Mouse (Mus musculus) embryonic facial prominence, embryonic 11.5 days (tissue): ENCODE results near the gene Plxdc2. TPM values are rescaled to one million over a fixed set of nuclear protein-coding genes. Genes with fewer than 3 reads are reported as not detected.

ENCODE experiments used
- ATAC-seq: fragments of 200-750 bp; cut with Nextera tagmentation; replicated peaks from 2 replicates; pipeline ENCODE4 v1.8.0; 2017; ENCODE audit warnings: low read depth; ENCODE audit not compliant: insufficient number of reproducible peaks, low FRiP score, low TSS enrichment
- DNase-seq: peaks from one replicate; pipeline ENCODE4 v3.0.0-alpha.2; 2015; ENCODE audit warnings: low spot score
- H3K27ac ChIP-seq: fragments of 300-500 bp; sonication (generic); replicated peaks from 2 replicates; pipeline ENCODE4 v1.5.1; 2014; ENCODE audit warnings: mild to moderate bottlenecking, low read depth, low read length, control low read depth
- H3K27me3 ChIP-seq: fragments of 300-500 bp; sonication (generic); 2 replicates; pipeline ENCODE4 v1.6.1; 2014; ENCODE audit warnings: mild to moderate bottlenecking, low read length, moderate library complexity, mixed read lengths; ENCODE audit not compliant: control insufficient read depth, insufficient read depth
- H3K36me3 ChIP-seq: fragments of 300-500 bp; sonication (generic); replicated peaks from 2 replicates; pipeline ENCODE4 v1.6.1; 2014; ENCODE audit warnings: low read depth, mild to moderate bottlenecking, low read length, moderate library complexity, mixed read lengths; ENCODE audit not compliant: control insufficient read depth, insufficient read depth
- H3K4me1 ChIP-seq: fragments of 300-500 bp; sonication (generic); 2 replicates; pipeline ENCODE4 v1.6.1; 2014; ENCODE audit warnings: low read length, mixed read lengths; ENCODE audit not compliant: control insufficient read depth, insufficient read depth
- H3K4me2 ChIP-seq: fragments of 300-500 bp; sonication (generic); 2 replicates; pipeline ENCODE4 v1.6.1; 2014; ENCODE audit warnings: low read depth, mild to moderate bottlenecking, control low read depth, low read length, moderate library complexity
- H3K4me3 ChIP-seq: fragments of 300-500 bp; sonication (generic); 2 replicates; pipeline ENCODE4 v1.5.1; 2014; ENCODE audit warnings: low read depth, low read length, control low read depth
- H3K9ac ChIP-seq: fragments of 300-500 bp; sonication (generic); replicated peaks from 2 replicates; pipeline ENCODE4 v1.6.1; 2014; ENCODE audit warnings: mild to moderate bottlenecking, control low read depth, low read length
- H3K9me3 ChIP-seq: fragments of 300-500 bp; sonication (generic); replicated peaks from 2 replicates; pipeline ENCODE4 v1.6.1; 2016; ENCODE audit warnings: mild to moderate bottlenecking, low read length, inconsistent platforms, mixed read lengths; ENCODE audit not compliant: control insufficient read depth
- WGBS: fragments of 180-500 bp; shearing (Covaris S2); extraction: QIAGEN DNeasy Blood & Tissue Kit; methylation state at CpG from one replicate; pipeline ENCODE4 v1.1.7; 2014; 5-methylcytosine and 5-hydroxymethylcytosine counted together
- polyA plus RNA-seq: library from polyadenylated mRNA; unstranded; fragments of >200 nt; fragmentation: Nextera tagmentation; extraction: Ambion mirVana; gene quantifications from 2 replicates; pipeline ENCODE4 v1.2.1, GENCODE M21; 2014

Gene Plxdc2
- polyA plus RNA-seq, 1 experiment from 2014 or later = 20.5 TPM

DNA sequence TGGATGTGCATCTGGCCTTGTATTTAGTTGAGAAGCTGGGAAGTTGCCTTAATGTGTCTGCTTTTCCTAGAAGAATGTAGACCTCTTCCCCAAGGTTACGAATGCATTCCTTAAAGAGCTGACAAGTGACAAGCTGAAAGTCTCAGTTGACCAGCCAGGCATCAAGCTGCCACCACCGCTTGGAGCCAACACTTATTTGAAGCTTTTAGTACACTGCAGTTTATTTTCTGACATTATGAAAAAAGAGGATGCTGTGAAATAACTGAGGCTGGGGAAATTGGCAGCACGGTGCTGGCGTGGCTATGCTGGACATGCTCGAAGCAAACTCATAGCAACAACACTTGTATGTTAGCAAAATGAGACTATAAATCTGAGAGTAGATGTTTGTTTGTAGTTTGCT lies 374.9 kb downstream of the Plxdc2 start:
- H3K9ac ChIP-seq = no peak overlapping the region
- ATAC-seq = no peak
- H3K27me3 ChIP-seq = no peaks in the 10 kb centered on the region
- no peaks in the 10 kb centered on the region for H3K36me3 ChIP-seq
- no peak overlapping the region for H3K4me3 ChIP-seq
- no peak overlapping the region for H3K4me2 ChIP-seq
- DNase-seq = no peak
- 87% methylated on average over 5 of the region's 5 CpGs for WGBS
- H3K27ac ChIP-seq = no peak overlapping the region
- no peaks in the 10 kb centered on the region for H3K4me1 ChIP-seq
- H3K9me3 ChIP-seq = no peaks in the 10 kb centered on the region

GRCm38 (mm10) chr2:16734381-16734780 lies 378.3 kb downstream of the Plxdc2 start:
- no peak for ATAC-seq
- DNase-seq = no peak
- Histone ChIP-seq H3K36me3 (no peaks in the 10 kb centered on the region), H3K9ac (no peak overlapping the region), H3K9me3 (no peaks in the 10 kb centered on the region), H3K27me3 (no peaks in the 10 kb centered on the region), H3K4me2 (no peak overlapping the region), H3K4me1 (no peaks in the 10 kb centered on the region), H3K27ac (no peak overlapping the region), H3K4me3 (no peak overlapping the region)
- 88% methylated on average over 2 of the region's 2 CpGs for WGBS

DNA sequence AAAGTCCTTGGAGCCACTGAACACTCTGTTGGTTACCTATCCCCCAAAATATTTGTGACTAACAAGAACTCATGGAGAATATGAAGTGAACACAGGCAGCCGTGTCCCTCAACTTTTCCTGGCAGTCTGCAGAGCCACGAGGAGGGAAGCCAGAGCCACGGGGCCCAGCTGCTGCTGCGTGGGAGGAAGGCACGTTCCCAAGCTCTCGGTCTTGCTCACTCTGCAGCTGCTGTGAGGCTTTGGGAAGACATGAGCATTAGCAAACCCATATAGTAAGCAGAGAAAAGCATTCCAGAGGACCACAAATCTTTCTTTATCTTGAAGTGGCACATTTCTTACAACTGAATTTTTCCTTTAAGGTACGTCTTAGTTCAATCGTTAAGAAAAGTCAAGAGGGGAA lies 382.1 kb downstream of the Plxdc2 start:
- no peak overlapping the region for H3K27ac ChIP-seq
- H3K27me3 ChIP-seq = no peaks in the 10 kb centered on the region
- H3K36me3 ChIP-seq = no peaks in the 10 kb centered on the region
- no peaks in the 10 kb centered on the region for H3K4me1 ChIP-seq
- WGBS = 42% methylated on average over 8 of the region's 8 CpGs
- H3K9me3 ChIP-seq = no peaks in the 10 kb centered on the region
- DNase-seq (no peak), ATAC-seq (no peak)
- H3K9ac ChIP-seq = no peak overlapping the region
- no peak overlapping the region for H3K4me3 ChIP-seq
- no peak overlapping the region for H3K4me2 ChIP-seq

DNA sequence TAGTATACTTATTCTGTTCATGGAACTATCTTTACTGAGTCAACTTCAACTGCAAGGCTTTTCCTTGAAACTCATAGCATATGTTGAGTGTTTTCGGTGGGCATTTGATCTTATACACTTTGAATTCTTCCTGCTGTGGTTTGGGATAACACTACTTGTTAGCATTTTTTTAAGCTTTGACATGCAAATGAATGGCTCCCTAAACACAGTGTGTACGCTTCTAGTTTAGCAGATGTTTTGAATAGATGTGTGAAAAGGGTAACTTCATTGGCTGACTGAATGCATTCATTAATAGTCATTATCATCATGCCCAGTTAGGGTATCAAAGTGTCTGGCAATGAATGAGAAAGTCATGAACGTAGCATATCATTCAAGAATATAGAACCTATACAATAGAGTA lies 385.7 kb downstream of the Plxdc2 start:
- WGBS = 81% methylated on average over 3 of the region's 3 CpGs
- no peak for ATAC-seq

GRCm38 (mm10) chr2:16743568-16743967 lies 387.5 kb downstream of the Plxdc2 start:
- no peaks in the 10 kb centered on the region for H3K4me1 ChIP-seq
- H3K27me3 ChIP-seq = no peaks in the 10 kb centered on the region
- DNase-seq (no peak), ATAC-seq (no peak)
- 74% methylated on average over 3 of the region's 3 CpGs for whole genome bisulfite sequencing
- no peak overlapping the region for H3K4me3 ChIP-seq
- H3K9me3 ChIP-seq = no peaks in the 10 kb centered on the region
- no peak overlapping the region for H3K27ac ChIP-seq
- no peak overlapping the region for H3K9ac ChIP-seq
- no peaks in the 10 kb centered on the region for H3K36me3 ChIP-seq
- no peak overlapping the region for H3K4me2 ChIP-seq

More for the DNA sequence above, 385.7 kb downstream of the Plxdc2 start:
- no peak overlapping the region for H3K9ac ChIP-seq
- no peaks in the 10 kb centered on the region for H3K9me3 ChIP-seq
- no peaks in the 10 kb centered on the region for H3K36me3 ChIP-seq
- no peak overlapping the region for H3K4me2 ChIP-seq
- no peak for DNase-seq
- H3K27me3 ChIP-seq = no peaks in the 10 kb centered on the region
- no peaks in the 10 kb centered on the region for H3K4me1 ChIP-seq
- no peak overlapping the region for H3K4me3 ChIP-seq
- no peak overlapping the region for H3K27ac ChIP-seq

- H3K4me2 ChIP-seq = no peak overlapping the region
- H3K27me3 ChIP-seq = no peaks in the 10 kb centered on the region
- WGBS = 88% methylated on average over 4 of the region's 4 CpGs
- H3K4me1 ChIP-seq = no peaks in the 10 kb centered on the region
- H3K4me3 ChIP-seq = no peak overlapping the region
- no peak overlapping the region for H3K9ac ChIP-seq
- no peaks in the 10 kb centered on the region for H3K36me3 ChIP-seq
- DNase-seq (no peak), ATAC-seq (no peak)
- H3K27ac ChIP-seq = no peak overlapping the region
- no peaks in the 10 kb centered on the region for H3K9me3 ChIP-seq
Measured at GRCm38 (mm10) chr2:16749302-16749909, 393.3 kb downstream of the Plxdc2 start.

DNA sequence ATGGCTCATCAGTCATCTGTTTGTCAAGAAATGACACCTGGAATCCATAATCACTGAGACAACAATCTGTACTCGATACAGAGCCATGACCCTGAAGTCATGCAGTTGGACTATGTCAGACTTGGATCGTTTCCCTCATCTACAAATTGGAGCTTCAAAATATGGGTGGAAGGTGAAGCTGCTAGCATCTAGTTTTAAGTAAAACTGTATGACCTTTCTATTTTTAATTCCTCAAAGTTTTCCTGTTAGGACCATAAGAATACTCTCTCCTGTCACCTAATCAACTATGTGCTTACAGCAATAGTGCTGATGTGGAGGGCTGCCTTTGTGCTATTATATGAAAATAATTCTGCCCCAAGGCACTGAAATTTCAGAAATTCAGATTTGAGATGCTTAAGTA lies 401.1 kb downstream of the Plxdc2 start:
- 48% methylated on average over 2 of the region's 2 CpGs for WGBS
- no peak overlapping the region for H3K27ac ChIP-seq
- no peaks in the 10 kb centered on the region for H3K36me3 ChIP-seq
- no peak overlapping the region for H3K4me2 ChIP-seq
- no peak for ATAC-seq
- no peaks in the 10 kb centered on the region for H3K27me3 ChIP-seq
- no peak overlapping the region for H3K9ac ChIP-seq
- H3K4me3 ChIP-seq = no peak overlapping the region
- no peaks in the 10 kb centered on the region for H3K4me1 ChIP-seq
- H3K9me3 ChIP-seq = no peaks in the 10 kb centered on the region
- DNase-seq = no peak

DNA sequence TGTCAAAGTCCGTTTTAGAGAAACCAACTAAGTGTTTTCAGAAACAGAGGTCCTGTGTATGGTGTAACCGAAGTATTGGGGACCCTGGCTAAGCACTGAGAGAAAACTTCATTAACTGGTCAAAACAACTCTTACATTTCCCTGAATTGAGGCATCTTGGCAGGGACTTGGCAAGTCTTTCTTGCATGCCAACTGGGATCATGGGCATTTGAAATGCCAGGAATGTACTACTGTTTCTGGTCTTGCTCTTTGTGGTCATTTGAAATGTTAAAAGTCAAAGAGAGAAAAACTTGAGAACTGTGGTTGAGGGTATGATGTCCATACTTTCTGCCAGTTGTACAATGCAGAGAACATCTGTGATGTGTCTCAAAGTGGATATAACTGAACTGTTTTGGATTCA lies 403.7 kb downstream of the Plxdc2 start:
- WGBS = 90% methylated on average over 2 of the region's 2 CpGs
- Histone ChIP-seq H3K4me2 (no peak overlapping the region), H3K27ac (no peak overlapping the region), H3K9me3 (no peaks in the 10 kb centered on the region), H3K4me3 (no peak overlapping the region), H3K4me1 (no peaks in the 10 kb centered on the region), H3K36me3 (no peaks in the 10 kb centered on the region), H3K27me3 (no peaks in the 10 kb centered on the region), H3K9ac (no peak overlapping the region)
- ATAC-seq (no peak), DNase-seq (no peak)
